Mouse (Mus musculus) spleen, adult 12 weeks (tissue): Measurements from ENCODE around the gene Mbnl1.

Experiments
- DNase-seq: peaks from one replicate; pipeline ENCODE4 v3.0.0; 2022; ENCODE audit warnings: low spot score

Mbnl1 gene

GRCm38 (mm10) chr3:60570491-60571022 is 97.9 kb downstream of the Mbnl1 start:
- DNase-seq: peak; percentile 76

GRCm38 (mm10) chr3:60571493-60571892 is 98.9 kb downstream of the Mbnl1 start:
- DNase-seq: no peak

GRCm38 (mm10) chr3:60574199-60574598 is 101.6 kb downstream of the Mbnl1 start:
- no peak for DNase-seq

- no peak for DNase-seq
Observed at GRCm38 (mm10) chr3:60574849-60575524, 102.4 kb downstream of the Mbnl1 start.

GRCm38 (mm10) chr3:60575945-60576344 is 103.3 kb downstream of the Mbnl1 start:
- DNase-seq: no peak

- no peak for DNase-seq
Observed at GRCm38 (mm10) chr3:60576366-60577046, 103.9 kb downstream of the Mbnl1 start.

GRCm38 (mm10) chr3:60579880-60580279 is 107.2 kb downstream of the Mbnl1 start:
- DNase-seq: no peak

GRCm38 (mm10) chr3:60580699-60581098 is 108.1 kb downstream of the Mbnl1 start:
- no peak for DNase-seq

GRCm38 (mm10) chr3:60582154-60582553 is 109.5 kb downstream of the Mbnl1 start:
- DNase-seq: no peak

GRCm38 (mm10) chr3:60582620-60583019 is 110.0 kb downstream of the Mbnl1 start:
- DNase-seq: no peak

GRCm38 (mm10) chr3:60584704-60585103 is 112.1 kb downstream of the Mbnl1 start:
- DNase-seq: no peak

- no peak for DNase-seq
Observed at GRCm38 (mm10) chr3:60586046-60586445, 113.4 kb downstream of the Mbnl1 start.

- no peak for DNase-seq
Observed at GRCm38 (mm10) chr3:60587149-60587548, 114.5 kb downstream of the Mbnl1 start.

- no peak for DNase-seq
Observed at GRCm38 (mm10) chr3:60589361-60589760, 116.7 kb downstream of the Mbnl1 start.

- DNase-seq: no peak
Observed at GRCm38 (mm10) chr3:60595606-60596005, 123.0 kb downstream of the Mbnl1 start.

GRCm38 (mm10) chr3:60596985-60597384 is 124.4 kb downstream of the Mbnl1 start:
- no peak for DNase-seq

GRCm38 (mm10) chr3:60601686-60602085 is 129.1 kb downstream of the Mbnl1 start:
- DNase-seq: peak; percentile 62

- peak; percentile 16 for DNase-seq
Observed at GRCm38 (mm10) chr3:60602923-60603549, 130.4 kb downstream of the Mbnl1 start.

- DNase-seq: no peak
Observed at GRCm38 (mm10) chr3:60603637-60604036, 131.0 kb downstream of the Mbnl1 start.

- no peak for DNase-seq
Observed at GRCm38 (mm10) chr3:60604205-60604604, 131.6 kb downstream of the Mbnl1 start.

- no peak for DNase-seq
Observed at GRCm38 (mm10) chr3:60608952-60609403, 136.3 kb downstream of the Mbnl1 start.

GRCm38 (mm10) chr3:60611839-60612238 is 139.2 kb downstream of the Mbnl1 start:
- peak; percentile 32 for DNase-seq

GRCm38 (mm10) chr3:60613121-60613520 is 140.5 kb downstream of the Mbnl1 start:
- no peak for DNase-seq
